Mouse (Mus musculus): Measurements from ENCODE around the gene Ttc7b. TPM values are rescaled to one million over a fixed set of nuclear protein-coding genes. Genes with fewer than 3 reads are reported as not detected.

The Ttc7b gene
- total RNA-seq (2021): 100 to 1,000 TPM; 168 to 176 TPM
- long read RNA-seq, transcript Ttc7b-201 (20 exons, 3,446 nt): minor isoform, 55 of 217 reads
- long read RNA-seq, transcript Ttc7b-206 (21 exons, 3,307 nt): major isoform, 76 of 217 reads
- long read RNA-seq, partial matches to known transcripts: 51 of 217 reads
- long read RNA-seq, other reads (novel, unspliced or antisense): 35 of 217 reads

DNA sequence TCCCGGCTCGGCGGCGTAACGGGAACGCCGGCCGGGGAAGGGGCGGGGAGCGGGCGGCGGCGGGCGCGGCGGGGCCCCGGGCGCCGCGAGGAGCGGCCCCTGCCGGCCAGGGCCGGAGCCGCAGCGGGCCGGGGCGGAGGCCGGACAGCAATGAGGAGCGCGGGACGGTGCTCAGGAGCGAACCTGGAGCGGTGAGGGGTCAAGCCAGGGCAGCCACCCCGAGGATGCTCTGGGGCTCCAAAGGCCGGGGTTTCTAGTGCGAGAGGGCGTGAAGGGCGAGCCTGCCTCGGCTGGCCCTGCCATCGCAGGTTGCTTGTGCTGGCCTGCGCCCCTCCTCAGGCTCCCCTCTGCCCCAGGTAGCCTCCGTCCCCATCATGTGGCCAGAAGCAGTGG lies at the start of gene Ttc7b:
TSS of gene Ttc7b (minus strand) at position 33 of the 393 bp plus-strand sequence.
- DNase-seq (ENCODE audit: low spot score in 2 of 2): peak; percentile 19 to 34

GRCm38 (mm10) chr12:100568831-100569230 lies 48.2 kb upstream of the Ttc7b start:
- DNase-seq (ENCODE audit: low spot score in 2 of 2): peak; percentile 70 to 87

DNA sequence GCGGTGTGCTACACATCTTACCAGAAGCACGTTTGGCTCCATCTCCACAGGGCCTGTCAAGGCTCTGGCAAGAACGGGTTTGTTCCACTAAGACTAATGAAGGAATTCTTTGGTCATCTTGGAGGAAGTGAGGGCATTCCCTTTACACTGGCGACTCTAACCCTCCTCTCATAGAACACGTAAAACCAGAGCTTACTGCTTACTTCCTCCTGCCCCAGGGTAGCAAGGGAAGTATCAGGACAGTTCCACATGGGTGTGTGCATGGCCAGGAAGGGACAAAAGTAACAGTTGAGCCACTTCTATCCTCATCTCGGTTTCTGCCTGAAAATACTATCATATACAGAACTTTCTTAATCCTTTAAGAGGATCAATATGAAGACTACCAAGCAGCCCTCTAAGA lies 47.5 kb upstream of the Ttc7b start:
- DNase-seq (ENCODE audit: low spot score in 2 of 2): no peak

DNA sequence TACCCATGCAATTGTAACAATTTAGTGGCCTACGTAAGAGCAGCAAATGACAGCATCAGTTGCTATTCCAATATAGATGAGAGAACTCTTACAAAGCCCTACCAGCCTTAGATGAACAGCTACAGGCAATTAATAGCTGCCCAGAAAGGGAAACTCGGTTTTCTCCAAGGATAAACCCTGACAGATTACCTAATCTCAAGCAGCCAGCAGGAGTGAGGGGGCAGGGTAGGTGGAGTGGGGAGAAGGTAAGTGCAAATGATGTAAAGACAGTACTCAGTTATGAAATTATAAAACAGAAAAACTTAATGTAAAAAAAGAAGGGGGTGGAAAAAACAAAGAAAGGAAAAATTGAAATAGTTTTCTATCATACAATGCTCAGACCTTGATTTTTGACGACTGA lies 47.0 kb upstream of the Ttc7b start:
- DNase-seq (ENCODE audit: low spot score in 2 of 2): no peak

GRCm38 (mm10) chr12:100553675-100554074 lies 33.0 kb upstream of the Ttc7b start:
- no peak for DNase-seq (ENCODE audit: low spot score in 2 of 2)

- DNase-seq (ENCODE audit: low spot score in 2 of 2): no peak
Observed at GRCm38 (mm10) chr12:100551972-100552371, 31.3 kb upstream of the Ttc7b start.

- DNase-seq (ENCODE audit: low spot score in 2 of 2): no peak
Observed at GRCm38 (mm10) chr12:100544194-100544567, 23.6 kb upstream of the Ttc7b start.

DNA sequence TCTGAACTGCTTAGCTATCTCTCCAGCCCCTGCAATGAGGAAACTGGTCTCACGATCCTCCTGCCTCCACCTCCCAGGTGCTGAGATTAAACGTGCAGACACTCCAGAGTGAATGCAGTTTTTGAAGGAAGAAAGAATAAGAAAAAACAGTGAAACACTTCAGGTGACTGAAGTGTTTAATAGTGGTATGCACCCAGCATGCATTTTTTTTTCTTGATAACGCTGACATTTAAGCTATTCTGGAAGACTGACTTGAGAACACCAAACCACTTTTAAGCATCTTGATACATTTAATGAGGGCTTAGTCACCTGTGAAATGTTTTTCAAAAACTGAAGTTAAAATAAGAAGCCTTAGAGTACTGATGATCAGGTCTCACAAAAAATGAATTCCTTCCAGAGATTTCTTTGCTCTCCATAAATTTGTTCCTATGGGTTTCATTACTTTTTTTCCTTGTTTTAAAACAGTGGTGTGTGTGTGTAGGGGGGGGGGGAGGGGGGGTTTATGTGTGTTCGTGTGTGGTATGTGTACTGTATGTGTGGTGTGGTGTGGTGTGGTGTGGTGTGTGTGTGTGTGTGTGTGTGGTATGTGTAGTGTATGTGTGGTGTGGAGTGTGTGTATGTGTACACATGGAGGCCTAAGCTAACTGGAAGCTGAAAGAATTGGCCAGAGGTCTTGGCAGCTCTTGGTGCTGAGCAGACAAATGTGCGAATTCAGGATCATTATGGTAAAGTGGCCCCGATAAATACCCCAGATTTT lies 23.0 kb upstream of the Ttc7b start:
- no peak for DNase-seq (ENCODE audit: low spot score in 2 of 2)

GRCm38 (mm10) chr12:100542494-100542893 lies 21.9 kb upstream of the Ttc7b start:
- DNase-seq (ENCODE audit: low spot score in 2 of 2): no peak

DNA sequence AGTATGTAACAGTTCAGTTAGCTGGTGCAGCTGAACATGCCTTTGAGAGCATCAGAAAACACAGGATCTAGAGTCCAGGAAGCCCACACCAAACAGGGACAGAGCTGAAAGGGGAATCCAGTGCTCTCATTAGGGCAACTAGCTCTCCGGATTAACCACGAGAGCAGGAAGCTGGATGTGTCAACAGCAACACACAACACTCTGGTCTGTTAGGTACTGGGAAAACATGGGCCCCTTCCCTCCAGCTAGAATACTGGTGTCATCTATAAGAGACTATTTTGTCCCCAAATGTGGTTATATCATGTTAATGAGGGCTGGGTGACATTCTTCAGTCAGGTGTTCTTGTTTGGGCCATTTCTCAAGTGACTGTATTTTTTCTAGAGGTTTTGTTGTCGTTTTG lies 21.4 kb upstream of the Ttc7b start:
- DNase-seq (ENCODE audit: low spot score in 2 of 2): no peak

DNA sequence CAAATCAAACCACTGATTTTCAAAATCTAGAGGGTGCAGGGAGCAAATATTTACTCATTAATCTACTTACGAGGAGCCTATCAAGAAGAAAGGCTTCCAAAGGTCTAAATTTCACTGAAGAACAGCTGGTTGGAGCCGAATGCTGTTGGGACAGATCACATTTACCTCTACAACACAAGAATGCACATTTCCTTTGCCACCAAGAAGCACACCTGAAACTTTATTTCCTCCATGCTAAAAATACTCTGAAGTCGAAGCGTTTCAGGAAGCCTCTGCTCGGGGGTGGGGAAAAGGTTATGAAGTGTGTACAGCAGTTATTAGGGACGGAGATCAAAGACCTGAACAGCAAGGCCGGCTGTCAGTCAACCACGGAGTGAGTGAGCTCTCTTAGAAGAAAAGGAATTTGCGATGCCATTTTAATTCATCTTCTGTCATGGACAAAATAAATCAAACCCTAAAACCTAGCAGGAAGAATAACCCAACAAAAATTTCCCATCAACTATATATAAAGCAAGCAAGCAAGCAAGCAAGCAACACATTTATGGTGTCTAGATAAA lies 18.6 kb upstream of the Ttc7b start:
- no peak for DNase-seq (ENCODE audit: low spot score in 2 of 2)

GRCm38 (mm10) chr12:100538445-100539157 lies 18.0 kb upstream of the Ttc7b start:
- DNase-seq (ENCODE audit: low spot score in 2 of 2): no peak

DNA sequence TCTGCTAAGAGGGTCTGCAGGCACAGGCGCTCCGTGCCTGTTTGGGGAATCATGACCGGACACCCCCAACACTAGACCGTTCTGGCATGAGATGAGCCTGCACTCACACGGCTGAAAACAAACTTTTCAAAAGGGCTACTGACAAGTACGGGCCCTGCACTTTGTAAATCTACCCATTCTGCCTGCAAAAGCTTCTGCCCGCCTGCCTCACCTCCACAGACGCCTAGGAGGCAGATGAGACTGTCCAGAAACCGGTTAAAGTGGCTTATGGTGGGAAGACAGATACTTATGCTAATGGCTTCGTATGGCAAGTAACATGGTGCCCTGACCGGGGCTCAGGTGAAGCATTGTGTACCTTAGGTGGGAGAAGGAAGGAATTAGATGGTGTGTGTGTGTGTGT lies 16.5 kb upstream of the Ttc7b start:
- no peak for DNase-seq (ENCODE audit: low spot score in 2 of 2)

DNA sequence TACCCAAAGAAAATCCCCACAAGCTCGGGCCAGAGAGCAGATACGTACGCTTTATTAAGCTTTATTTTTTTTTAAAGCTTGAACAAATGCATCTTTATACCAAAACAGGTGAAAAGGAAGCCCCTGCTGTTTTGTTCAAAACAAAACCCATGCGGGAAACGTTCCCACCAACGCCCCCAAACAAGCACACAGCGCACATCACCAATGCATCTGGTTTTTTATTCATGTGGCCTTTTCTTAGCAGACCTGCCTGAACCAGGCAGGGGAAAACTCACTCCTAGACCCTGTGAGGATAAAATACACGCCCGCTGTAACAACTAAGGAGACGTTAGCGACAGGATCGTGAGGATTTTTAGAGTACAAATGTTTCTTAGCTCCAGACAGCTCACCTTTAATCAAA lies 14.4 kb upstream of the Ttc7b start:
- DNase-seq (ENCODE audit: low spot score in 2 of 2): no peak

DNA sequence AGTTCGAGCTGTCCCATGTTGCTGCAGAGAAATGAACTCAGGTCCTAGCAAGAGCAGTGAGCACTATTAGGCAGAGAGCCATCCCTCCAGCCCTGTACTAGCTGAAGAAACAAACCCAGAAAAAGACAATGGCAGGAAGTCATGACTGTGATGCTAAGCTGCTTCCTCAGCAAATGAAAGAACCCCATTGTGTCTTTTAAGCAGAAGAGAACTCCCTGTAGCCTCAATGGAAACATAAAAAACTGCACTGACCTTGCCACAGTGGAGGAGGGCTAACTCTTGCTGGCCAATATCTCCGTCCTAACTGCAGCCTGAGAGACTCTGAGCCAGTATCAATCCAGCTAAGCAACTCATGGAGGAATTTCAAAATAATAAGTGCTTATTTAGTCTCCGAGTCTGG lies 13.4 kb upstream of the Ttc7b start:
- DNase-seq (ENCODE audit: low spot score in 2 of 2): no peak

GRCm38 (mm10) chr12:100533209-100533608 lies 12.6 kb upstream of the Ttc7b start:
- DNase-seq (ENCODE audit: low spot score in 2 of 2): no peak

DNA sequence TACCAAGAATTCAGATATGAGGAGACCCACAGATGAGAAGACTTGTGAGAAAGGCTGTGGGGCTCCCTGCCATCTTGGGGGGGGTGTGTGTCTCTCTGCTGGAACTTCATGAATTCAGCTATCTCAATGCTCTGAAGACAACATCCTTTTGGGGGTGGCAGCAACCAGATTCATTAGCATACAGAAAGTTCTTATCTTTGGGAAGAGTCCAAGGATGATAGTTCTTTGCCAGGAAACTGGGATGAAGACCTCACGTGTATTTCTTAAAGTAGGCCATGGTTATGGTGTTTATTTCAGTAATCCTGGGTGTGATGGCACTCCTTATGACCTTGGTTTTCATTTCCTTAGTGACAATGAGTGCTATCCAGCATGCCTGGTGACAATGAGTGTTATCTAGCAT lies 11.1 kb upstream of the Ttc7b start:
- no peak for DNase-seq (ENCODE audit: low spot score in 2 of 2)

DNA sequence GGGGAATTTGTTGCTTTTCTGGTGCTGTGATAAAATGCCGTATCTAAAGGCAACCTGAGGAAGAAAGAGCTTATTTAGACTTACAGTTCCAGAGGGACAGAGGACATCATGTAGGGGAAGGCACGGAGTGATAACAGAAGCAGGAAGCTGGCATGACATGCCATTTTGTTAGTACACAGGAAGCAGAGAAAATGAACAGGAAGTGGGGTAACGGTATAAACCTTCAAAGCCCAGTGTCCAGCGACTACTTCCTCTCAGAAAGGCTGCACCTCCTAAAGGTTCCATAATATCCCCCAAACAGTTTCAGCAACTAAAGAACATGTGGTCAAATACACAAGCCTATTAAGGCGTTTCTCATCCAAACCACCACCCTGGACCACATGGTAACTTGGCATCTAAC lies 10.2 kb upstream of the Ttc7b start:
- no peak for DNase-seq (ENCODE audit: low spot score in 2 of 2)

- no peak for DNase-seq (ENCODE audit: low spot score in 2 of 2)
Observed at GRCm38 (mm10) chr12:100529651-100530050, 9.0 kb upstream of the Ttc7b start.

DNA sequence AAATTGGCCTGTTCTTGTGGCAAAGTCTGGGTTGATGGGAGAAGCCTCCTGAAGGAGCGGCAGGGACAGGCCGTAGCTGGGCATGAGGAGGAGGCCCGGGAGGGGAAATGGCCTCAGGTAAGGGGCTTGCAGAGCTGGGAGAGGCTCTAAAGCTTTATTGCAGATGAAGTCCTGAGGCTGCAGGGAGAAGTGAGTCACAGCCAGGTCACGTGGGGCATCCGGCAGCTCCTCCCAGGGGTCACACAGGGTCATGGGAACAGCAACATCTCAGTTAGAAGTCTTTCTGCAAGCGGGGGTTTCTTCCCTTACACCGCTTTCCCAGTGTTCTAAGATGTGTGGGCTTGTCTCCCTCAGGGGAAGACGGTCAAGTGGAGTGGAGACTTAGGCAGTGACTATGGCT lies 8.5 kb upstream of the Ttc7b start:
- no peak for DNase-seq (ENCODE audit: low spot score in 2 of 2)

DNA sequence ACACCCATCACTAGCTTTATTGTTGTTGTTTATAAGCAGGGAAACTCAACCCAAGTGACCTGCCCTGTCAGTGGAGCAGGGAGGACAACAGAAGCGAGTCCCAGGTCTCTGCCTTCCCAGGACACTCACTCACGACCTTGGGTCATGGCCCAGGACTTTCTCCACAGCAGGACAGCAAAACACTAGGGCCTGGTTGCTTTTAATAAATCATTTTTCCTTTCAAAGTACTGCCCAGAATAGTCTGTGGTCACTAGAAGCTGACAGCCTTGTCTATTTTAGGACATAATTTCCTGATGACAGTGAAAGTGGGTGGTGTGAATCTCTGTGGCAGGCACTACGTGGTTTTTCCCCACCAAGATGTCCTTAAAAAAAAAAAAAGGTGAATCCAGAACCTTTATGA lies 7.6 kb upstream of the Ttc7b start:
- DNase-seq (ENCODE audit: low spot score in 2 of 2): no peak

GRCm38 (mm10) chr12:100527753-100528152 lies 7.1 kb upstream of the Ttc7b start:
- DNase-seq (ENCODE audit: low spot score in 2 of 2): peak; percentile 84 to 90
